Mouse (Mus musculus): ENCODE measurements at regions not wholly inside any gene's neighbourhood (a gene's known extent, or its start where the extent isn't known, plus 50 kb on each side); places are given as distances from the start of the nearest gene placed in this dataset.

GRCm38 (mm10) chr12:30693540-30693939, 109.3 kb downstream of the Tmem18 start:
- Histone ChIP-seq H3K36me3 (ENCODE audit: insufficient read depth, low read length) (no peaks in the 10 kb centered on the region), H3K4me1 (ENCODE audit: insufficient read depth, low read length) (no peaks in the 10 kb centered on the region), H3K27ac (ENCODE audit: low read depth, low read length) (no peak overlapping the region), H3K4me3 (ENCODE audit: low read depth, low read length) (no peak overlapping the region), H3K4me2 (ENCODE audit: low read depth, low read length, poor library complexity, severe bottlenecking) (no peak overlapping the region), H3K27me3 (ENCODE audit: insufficient read depth, low read length) (no peaks in the 10 kb centered on the region), H3K9ac (replicated peaks; ENCODE audit: low read length, poor library complexity, severe bottlenecking) (no peak overlapping the region), H3K9me3 (ENCODE audit: low read length) (no peaks in the 10 kb centered on the region)
- no peak for DNase-seq (ENCODE audit: low spot score)
- 64% methylated on average over 3 of the region's 3 CpGs for WGBS
- no peak for ATAC-seq (ENCODE audit: low FRiP score)
- no peak for TF ChIP-seq CTCF (IDR thresholded peaks at IDR 0.05)

GRCm38 (mm10) chr12:30698256-30698655, 114.0 kb downstream of the Tmem18 start:
- Histone ChIP-seq H3K4me3 (ENCODE audit: low read depth, low read length) (no peak overlapping the region), H3K9me3 (ENCODE audit: low read length) (no peaks in the 10 kb centered on the region), H3K4me2 (ENCODE audit: low read depth, low read length, poor library complexity, severe bottlenecking) (no peak overlapping the region), H3K9ac (replicated peaks; ENCODE audit: low read length, poor library complexity, severe bottlenecking) (no peak overlapping the region), H3K36me3 (ENCODE audit: insufficient read depth, low read length) (no peaks in the 10 kb centered on the region), H3K27me3 (ENCODE audit: insufficient read depth, low read length) (no peaks in the 10 kb centered on the region), H3K27ac (ENCODE audit: low read depth, low read length) (no peak overlapping the region), H3K4me1 (ENCODE audit: insufficient read depth, low read length) (no peaks in the 10 kb centered on the region)
- no peak for TF ChIP-seq CTCF (IDR thresholded peaks at IDR 0.05)
- ATAC-seq (ENCODE audit: low FRiP score), result no peak
- DNase-seq (ENCODE audit: low spot score), result peak; percentile 21
- WGBS, result 79% methylated on average over 6 of the region's 6 CpGs

GRCm38 (mm10) chr12:30703691-30704090, 119.5 kb downstream of the Tmem18 start:
- DNase-seq (ENCODE audit: low spot score) (no peak), ATAC-seq (ENCODE audit: low FRiP score) (no peak)
- 84% methylated on average over 3 of the region's 3 CpGs for WGBS
- Histone ChIP-seq H3K27me3 (ENCODE audit: insufficient read depth, low read length) (no peaks in the 10 kb centered on the region), H3K4me2 (ENCODE audit: low read depth, low read length, poor library complexity, severe bottlenecking) (no peak overlapping the region), H3K36me3 (ENCODE audit: insufficient read depth, low read length) (no peaks in the 10 kb centered on the region), H3K9me3 (ENCODE audit: low read length) (no peaks in the 10 kb centered on the region), H3K9ac (replicated peaks; ENCODE audit: low read length, poor library complexity, severe bottlenecking) (no peak overlapping the region), H3K4me3 (ENCODE audit: low read depth, low read length) (no peak overlapping the region), H3K4me1 (ENCODE audit: insufficient read depth, low read length) (no peaks in the 10 kb centered on the region), H3K27ac (ENCODE audit: low read depth, low read length) (no peak overlapping the region)
- TF ChIP-seq CTCF (IDR thresholded peaks at IDR 0.05), result no peak

DNA sequence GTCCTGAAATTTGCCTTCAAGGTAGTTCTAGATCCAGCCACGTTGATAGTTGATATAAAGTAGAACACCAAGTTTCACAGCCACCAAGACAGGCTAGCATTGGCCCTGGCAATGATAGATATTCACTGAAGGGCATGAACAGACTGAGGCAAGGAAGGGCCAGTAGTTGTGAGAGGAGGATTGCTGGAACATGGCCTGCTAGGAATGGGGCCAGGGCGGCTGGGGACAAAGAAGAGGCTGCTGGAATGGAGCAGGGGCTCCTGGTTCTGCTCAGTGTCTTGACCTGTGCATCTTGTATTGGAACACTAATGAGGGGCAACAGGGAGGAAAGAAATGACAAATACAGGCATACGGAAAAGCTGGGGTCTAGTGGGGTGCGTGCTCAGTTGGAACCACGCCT, 123.0 kb downstream of the Tmem18 start:
- no peak overlapping the region for H3K27ac ChIP-seq (ENCODE audit: low read depth, low read length)
- no peaks in the 10 kb centered on the region for H3K27me3 ChIP-seq (ENCODE audit: insufficient read depth, low read length)
- H3K9ac ChIP-seq (replicated peaks; ENCODE audit: low read length, poor library complexity, severe bottlenecking), result no peak overlapping the region
- H3K4me2 ChIP-seq (ENCODE audit: low read depth, low read length, poor library complexity, severe bottlenecking), result no peak overlapping the region
- no peaks in the 10 kb centered on the region for H3K9me3 ChIP-seq (ENCODE audit: low read length)
- TF ChIP-seq CTCF (IDR thresholded peaks at IDR 0.05), result no peak
- no peak overlapping the region for H3K4me3 ChIP-seq (ENCODE audit: low read depth, low read length)
- no peak for DNase-seq (ENCODE audit: low spot score)
- 83% methylated on average over 5 of the region's 5 CpGs for WGBS
- H3K4me1 ChIP-seq (ENCODE audit: insufficient read depth, low read length), result no peaks in the 10 kb centered on the region
- H3K36me3 ChIP-seq (ENCODE audit: insufficient read depth, low read length), result no peaks in the 10 kb centered on the region
- ATAC-seq (ENCODE audit: low FRiP score), result no peak

GRCm38 (mm10) chr12:30708635-30709181, 124.5 kb downstream of the Tmem18 start:
- no peak for DNase-seq (ENCODE audit: low spot score)
- no peaks in the 10 kb centered on the region for H3K27me3 ChIP-seq (ENCODE audit: insufficient read depth, low read length)
- no peak for ATAC-seq (ENCODE audit: low FRiP score)
- TF ChIP-seq CTCF (IDR thresholded peaks at IDR 0.05), result no peak
- H3K36me3 ChIP-seq (ENCODE audit: insufficient read depth, low read length), result no peaks in the 10 kb centered on the region
- H3K9me3 ChIP-seq (ENCODE audit: low read length), result no peaks in the 10 kb centered on the region
- no peak overlapping the region for H3K4me2 ChIP-seq (ENCODE audit: low read depth, low read length, poor library complexity, severe bottlenecking)
- H3K9ac ChIP-seq (replicated peaks; ENCODE audit: low read length, poor library complexity, severe bottlenecking), result no peak overlapping the region
- no peak overlapping the region for H3K4me3 ChIP-seq (ENCODE audit: low read depth, low read length)
- no peaks in the 10 kb centered on the region for H3K4me1 ChIP-seq (ENCODE audit: insufficient read depth, low read length)
- H3K27ac ChIP-seq (ENCODE audit: low read depth, low read length), result no peak overlapping the region
- 77% methylated on average over 2 of the region's 2 CpGs for WGBS

DNA sequence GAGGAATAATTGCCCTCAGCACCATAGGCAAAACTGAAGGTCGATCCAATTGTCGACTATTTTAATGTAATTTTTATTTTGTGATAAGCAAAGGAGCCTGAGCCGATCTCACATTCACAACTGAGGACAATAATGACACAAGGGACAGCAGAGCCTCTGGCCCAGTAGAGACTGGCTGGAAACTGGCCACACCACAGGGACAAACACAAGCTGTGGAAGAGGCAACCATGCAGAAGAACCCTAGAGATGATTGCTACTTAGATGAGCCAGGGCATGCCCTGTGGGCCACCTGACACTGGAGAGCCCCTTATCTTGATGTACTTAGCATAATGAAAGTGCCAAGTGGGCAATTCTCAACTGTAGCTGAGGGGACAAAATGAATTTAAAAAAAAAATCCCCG, 126.3 kb downstream of the Tmem18 start:
- Histone ChIP-seq H3K4me3 (ENCODE audit: low read depth, low read length) (no peak overlapping the region), H3K27me3 (ENCODE audit: insufficient read depth, low read length) (no peaks in the 10 kb centered on the region), H3K4me1 (ENCODE audit: insufficient read depth, low read length) (no peaks in the 10 kb centered on the region), H3K9me3 (ENCODE audit: low read length) (no peaks in the 10 kb centered on the region), H3K4me2 (ENCODE audit: low read depth, low read length, poor library complexity, severe bottlenecking) (no peak overlapping the region), H3K9ac (replicated peaks; ENCODE audit: low read length, poor library complexity, severe bottlenecking) (no peak overlapping the region), H3K36me3 (ENCODE audit: insufficient read depth, low read length) (no peaks in the 10 kb centered on the region), H3K27ac (ENCODE audit: low read depth, low read length) (no peak overlapping the region)
- no peak for TF ChIP-seq CTCF (IDR thresholded peaks at IDR 0.05)
- DNase-seq (ENCODE audit: low spot score) (peak; percentile 58), ATAC-seq (ENCODE audit: low FRiP score) (no peak)
- 84% methylated on average over 4 of the region's 4 CpGs for WGBS

Measured in midbrain, postnatal 0 days (tissue).